Mouse (Mus musculus): ENCODE measurements at regions not wholly inside any gene's neighbourhood (a gene's known extent, or its start where the extent isn't known, plus 50 kb on each side); places are given as distances from the start of the nearest gene placed in this dataset.
"Not testable (repeated sequence)": the region's sequence is repeated elsewhere in the genome, so short reads cannot be mapped to it uniquely, and the experiment has no call there.

- ChIA-PET CTCF (no interaction called here), POLR2A (no interaction called here)
Observed at GRCm38 (mm10) chr3:36387431-36387830, 88.3 kb downstream of the Anxa5 start.

- POLR2A ChIA-PET = no interaction called here
- CTCF ChIA-PET = no interaction called here
Observed at GRCm38 (mm10) chr3:36383438-36383945, 92.2 kb downstream of the Anxa5 start.

GRCm38 (mm10) chr3:36381621-36382193, 94.0 kb downstream of the Anxa5 start:
- ChIA-PET CTCF (no interaction called here), POLR2A (no interaction called here)

GRCm38 (mm10) chr3:36375722-36376121, 100.0 kb downstream of the Anxa5 start:
- ChIA-PET POLR2A (interaction anchor here in 2 of 4 experiments (0.6 to 0.7 kb wide), 2 partner anchors 167 to 985 kb away, joined by 3 read pairs; no protein-coding TSS in a partner anchor), CTCF (no interaction called here)

GRCm38 (mm10) chr3:36374939-36375338, 100.8 kb downstream of the Anxa5 start:
- POLR2A ChIA-PET = no interaction called here
- CTCF ChIA-PET = interaction anchor here in 1 of 4 experiments (0.7 kb wide), 1 partner anchor 110 kb away, joined by 4 read pairs; no protein-coding TSS in a partner anchor

- CTCF ChIA-PET = no interaction called here
- POLR2A ChIA-PET = interaction anchor here in 1 of 4 experiments (1.1 kb wide), 1 partner anchor 20 kb away, joined by 3 read pairs; no protein-coding TSS in a partner anchor
Observed at GRCm38 (mm10) chr3:36360933-36361332, 114.8 kb downstream of the Anxa5 start.

- CTCF ChIA-PET, POLR2A ChIA-PET: not testable (repeated sequence)
Observed at GRCm38 (mm10) chr3:36354201-36354600, 121.5 kb downstream of the Anxa5 start.

GRCm38 (mm10) chr3:36352032-36352742, 123.5 kb downstream of the Anxa5 start:
- POLR2A ChIA-PET = no interaction called here
- CTCF ChIA-PET = interaction anchor here in 1 of 4 experiments (0.8 kb wide), 1 partner anchor 182 kb away, joined by 3 read pairs; no protein-coding TSS in a partner anchor

GRCm38 (mm10) chr3:36349073-36349472, 126.6 kb downstream of the Anxa5 start:
- CTCF ChIA-PET = interaction anchor here in 1 of 4 experiments (1.0 kb wide), 1 partner anchor 18 kb away, joined by 3 read pairs; no protein-coding TSS in a partner anchor
- POLR2A ChIA-PET = no interaction called here

- ChIA-PET POLR2A (interaction anchor here in 1 of 4 experiments (0.8 kb wide), 1 partner anchor 19 kb away, joined by 3 read pairs; no protein-coding TSS in a partner anchor), CTCF (interaction anchor here in 1 of 4 experiments (3.1 kb wide), 1 partner anchor 11 kb away, joined by 12 read pairs; no protein-coding TSS in a partner anchor)
Observed at GRCm38 (mm10) chr3:36340889-36341533, 118.9 kb upstream of the Qrfpr start.

GRCm38 (mm10) chr3:36339656-36340055, 117.5 kb upstream of the Qrfpr start:
- CTCF ChIA-PET = interaction anchor here in 2 of 4 experiments (1.0 to 3.1 kb wide), 2 partner anchors 8 to 9 kb away, joined by 3 to 12 read pairs; no protein-coding TSS in a partner anchor
- POLR2A ChIA-PET = no interaction called here

GRCm38 (mm10) chr3:36334279-36334678, 112.2 kb upstream of the Qrfpr start:
- POLR2A ChIA-PET = interaction anchor here in 1 of 4 experiments (1.3 kb wide), 1 partner anchor 36 kb away, joined by 3 read pairs; no protein-coding TSS in a partner anchor
- CTCF ChIA-PET = interaction anchor here in 2 of 4 experiments (0.6 to 0.8 kb wide), 3 partner anchors 84 to 292 kb away, joined by 3 read pairs; no protein-coding TSS in a partner anchor

GRCm38 (mm10) chr3:36332016-36332415, 109.9 kb upstream of the Qrfpr start:
- ChIA-PET POLR2A (no interaction called here), CTCF (interaction anchor here in 3 of 4 experiments (0.7 to 2.5 kb wide), 5 partner anchors 8 to 165 kb away, joined by 3 to 35 read pairs (median 8); no protein-coding TSS in a partner anchor)

GRCm38 (mm10) chr3:36330656-36331055, 108.5 kb upstream of the Qrfpr start:
- ChIA-PET CTCF (interaction anchor here (0.6 to 2.5 kb wide), 43 partner anchors 8 to 389 kb away, joined by 3 to 35 read pairs (median 4); partner anchors contain the start of genes Qrfpr (in 2 of the 4) and D3Ertd254e (in 1 of the 4)), POLR2A (interaction anchor here in 1 of 4 experiments (1.0 kb wide), 1 partner anchor 178 kb away, joined by 3 read pairs; no protein-coding TSS in a partner anchor)

- ChIA-PET POLR2A (no interaction called here), CTCF (interaction anchor here in 2 of 4 experiments (1.0 to 2.5 kb wide), 5 partner anchors 9 to 147 kb away, joined by 3 to 35 read pairs (median 11); no protein-coding TSS in a partner anchor)
Observed at GRCm38 (mm10) chr3:36329631-36330030, 107.5 kb upstream of the Qrfpr start.

- POLR2A ChIA-PET = no interaction called here
- CTCF ChIA-PET = interaction anchor here in 1 of 4 experiments (2.3 kb wide), 1 partner anchor 11 kb away, joined by 12 read pairs; no protein-coding TSS in a partner anchor
Observed at GRCm38 (mm10) chr3:36328927-36329326, 106.8 kb upstream of the Qrfpr start.

- CTCF ChIA-PET = interaction anchor here in 2 of 4 experiments (0.8 to 1.0 kb wide), 2 partner anchors 12 to 13 kb away, joined by 3 to 5 read pairs; no protein-coding TSS in a partner anchor
- POLR2A ChIA-PET = no interaction called here
Observed at GRCm38 (mm10) chr3:36318635-36319034, 96.5 kb upstream of the Qrfpr start.

GRCm38 (mm10) chr3:36311337-36311736, 89.2 kb upstream of the Qrfpr start:
- POLR2A ChIA-PET = no interaction called here
- CTCF ChIA-PET = interaction anchor here in 2 of 4 experiments (1.1 to 1.2 kb wide), 3 partner anchors 19 to 100 kb away, joined by 3 read pairs; no protein-coding TSS in a partner anchor

All from embryonic stem cell, embryonic (primary cell).